Mouse (Mus musculus): Measurements from ENCODE around the gene Hcst. TPM values are rescaled to one million over a fixed set of nuclear protein-coding genes. Genes with fewer than 3 reads are reported as not detected.

The Hcst gene
- total and polyA plus RNA-seq, 3 experiments, result 1.2 to 6.3 (median 2.0) TPM

GRCm38 (mm10) chr7:30434238-30434637, 14.6 kb upstream of the Hcst start:
- DNase-seq, result peak; percentile 70

- peak; percentile 71 for DNase-seq
Measured at GRCm38 (mm10) chr7:30431793-30432192, 12.1 kb upstream of the Hcst start.

GRCm38 (mm10) chr7:30430191-30430590, 10.5 kb upstream of the Hcst start:
- DNase-seq, result no peak

- DNase-seq, result no peak
Measured at GRCm38 (mm10) chr7:30429327-30429726, 9.7 kb upstream of the Hcst start.

- DNase-seq, result peak; percentile 39
Measured at GRCm38 (mm10) chr7:30423071-30423641, 3.5 kb upstream of the Hcst start.

- DNase-seq, result no peak
Measured at GRCm38 (mm10) chr7:30422560-30422959, 2.9 kb upstream of the Hcst start.

- DNase-seq, result peak; percentile 91
Measured at GRCm38 (mm10) chr7:30421890-30422435, 2.3 kb upstream of the Hcst start.

GRCm38 (mm10) chr7:30421175-30421889, 1.7 kb upstream of the Hcst start, which contains the start of gene Nfkbid:
Gene Nfkbid, plus strand, starts transcription at chr7:30421732.
- DNase-seq, result peak; percentile 87

- no peak for DNase-seq
Measured at GRCm38 (mm10) chr7:30420673-30421072, 1.0 kb upstream of the Hcst start.

GRCm38 (mm10) chr7:30417856-30418255, 1.8 kb downstream of the Hcst start:
- no peak for DNase-seq

GRCm38 (mm10) chr7:30413596-30413995, 6.1 kb downstream of the Hcst start, which contains the start of gene Tyrobp:
Gene Tyrobp, plus strand, starts transcription at chr7:30413760.
- DNase-seq, result peak; percentile 23

GRCm38 (mm10) chr7:30412735-30413147, 6.9 kb downstream of the Hcst start:
- DNase-seq, result no peak

GRCm38 (mm10) chr7:30411023-30411422, 8.6 kb downstream of the Hcst start:
- DNase-seq, result no peak

- no peak for DNase-seq
Measured at GRCm38 (mm10) chr7:30409789-30410188, 9.9 kb downstream of the Hcst start.

GRCm38 (mm10) chr7:30408639-30409038, 11.0 kb downstream of the Hcst start:
- DNase-seq, result no peak

GRCm38 (mm10) chr7:30402343-30402742, 17.3 kb downstream of the Hcst start:
- no peak for DNase-seq

GRCm38 (mm10) chr7:30399671-30400070, 20.0 kb downstream of the Hcst start:
- no peak for DNase-seq

GRCm38 (mm10) chr7:30394871-30395270, 24.8 kb downstream of the Hcst start:
- no peak for DNase-seq

GRCm38 (mm10) chr7:30394379-30394778, 25.3 kb downstream of the Hcst start:
- peak; percentile 61 for DNase-seq

- DNase-seq, result no peak
Measured at GRCm38 (mm10) chr7:30393631-30394030, 26.0 kb downstream of the Hcst start.

GRCm38 (mm10) chr7:30392746-30393520, 26.7 kb downstream of the Hcst start:
- DNase-seq, result peak; percentile 29

GRCm38 (mm10) chr7:30384106-30384505, 35.5 kb downstream of the Hcst start:
- DNase-seq, result no peak

GRCm38 (mm10) chr7:30380061-30380460, 39.6 kb downstream of the Hcst start:
- DNase-seq, result no peak

All from adrenal gland, adult 2 months (tissue).